Mouse (Mus musculus) intestine, postnatal 0 days (tissue): ENCODE data around the gene Gbx1. TPM values are rescaled to one million over a fixed set of nuclear protein-coding genes. Genes with fewer than 3 reads are reported as not detected.

Experiments
- ATAC-seq: fragments of 200-750 bp; cut with Nextera tagmentation; 2 replicates; pipeline ENCODE4 v1.8.0; 2017; ENCODE audit warnings: mild to moderate bottlenecking, moderate TSS enrichment, moderate library complexity
- H3K27ac ChIP-seq: fragments of 300-500 bp; sonication (generic); 2 replicates; pipeline ENCODE4 v1.5.1; 2014; ENCODE audit warnings: mild to moderate bottlenecking, low read depth, low read length, moderate library complexity
- H3K27me3 ChIP-seq: fragments of 300-500 bp; sonication (generic); replicated peaks from 2 replicates; pipeline ENCODE4 v1.6.1; 2014; ENCODE audit warnings: low read length, mixed read lengths; ENCODE audit not compliant: control insufficient read depth, insufficient read depth
- H3K36me3 ChIP-seq: fragments of 300-500 bp; sonication (generic); 2 replicates; pipeline ENCODE4 v1.6.1; 2014; ENCODE audit warnings: mild to moderate bottlenecking, moderate library complexity; ENCODE audit not compliant: control insufficient read depth, insufficient read depth
- H3K4me1 ChIP-seq: fragments of 300-500 bp; sonication (generic); replicated peaks from 2 replicates; pipeline ENCODE4 v1.6.1; 2014; ENCODE audit warnings: antibody characterized with exemption, low read length, mixed read lengths; ENCODE audit not compliant: control insufficient read depth, insufficient read depth
- H3K4me2 ChIP-seq: fragments of 300-500 bp; sonication (generic); replicated peaks from 2 replicates; pipeline ENCODE4 v1.6.1; 2014; ENCODE audit warnings: low read depth, mild to moderate bottlenecking, moderate library complexity
- H3K4me3 ChIP-seq: fragments of 300-500 bp; sonication (generic); 2 replicates; pipeline ENCODE4 v1.5.1; 2014; ENCODE audit warnings: low read depth, low read length
- H3K9ac ChIP-seq: fragments of 300-500 bp; sonication (generic); 2 replicates; pipeline ENCODE4 v1.6.1; 2014; ENCODE audit warnings: mild to moderate bottlenecking, low read depth, low read length
- H3K9me3 ChIP-seq: fragments of 300-500 bp; sonication (generic); 2 replicates; pipeline ENCODE4 v1.6.1; 2016; ENCODE audit warnings: mixed run types; ENCODE audit not compliant: control insufficient read depth
- CTCF ChIP-seq: sonication (generic); IDR thresholded peaks from 2 replicates; pipeline ENCODE4 v1.5.1; 2016; ENCODE audit warnings: low read depth, mild to moderate bottlenecking, control low read depth, antibody characterized with exemption, moderate library complexity
- WGBS: fragments of 180-500 bp; shearing (Covaris S2); extraction: QIAGEN DNeasy Blood & Tissue Kit; methylation state at CpG from one replicate; pipeline ENCODE4 v1.1.7; 2014; 5-methylcytosine and 5-hydroxymethylcytosine counted together
- polyA plus RNA-seq: library from polyadenylated mRNA; unstranded; fragments of >200 nt; fragmentation: Nextera tagmentation; extraction: Ambion mirVana; gene quantifications from 2 replicates; pipeline ENCODE4 v1.2.1, GENCODE M21; 2015

The Gbx1 gene
- polyA plus RNA-seq, 1 experiment from 2014 or later, result not detected

- Histone ChIP-seq H3K4me2 (no peak overlapping the region), H3K36me3 (no peaks in the 10 kb centered on the region), H3K9ac (no peak overlapping the region), H3K4me3 (no peak overlapping the region), H3K27me3 (no peaks in the 10 kb centered on the region; the same call in 1 of the 2 replicates), H3K9me3 (no peaks in the 10 kb centered on the region), H3K27ac (no peak overlapping the region), H3K4me1 (no peaks in the 10 kb centered on the region)
- WGBS, result 62% methylated on average over 16 of the region's 16 CpGs
- no peak for TF ChIP-seq CTCF
- no peak for ATAC-seq
Measured at GRCm38 (mm10) chr5:24537618-24538017, 10.6 kb upstream of the Gbx1 start.

- no peak for TF ChIP-seq CTCF
- H3K4me3 ChIP-seq, result no peak overlapping the region
Measured at GRCm38 (mm10) chr5:24536511-24536910, 9.5 kb upstream of the Gbx1 start.

GRCm38 (mm10) chr5:24535731-24536130 lies 8.7 kb upstream of the Gbx1 start:
- H3K9me3 ChIP-seq, result no peaks in the 10 kb centered on the region
- H3K27me3 ChIP-seq, result no peaks in the 10 kb centered on the region; the same call in 1 of the 2 replicates
- ATAC-seq, result no peak
- no peak overlapping the region for H3K27ac ChIP-seq
- WGBS, result 77% methylated on average over 3 of the region's 3 CpGs
- H3K4me1 ChIP-seq, result no peaks in the 10 kb centered on the region
- no peak for TF ChIP-seq CTCF
- no peaks in the 10 kb centered on the region for H3K36me3 ChIP-seq
- H3K4me3 ChIP-seq, result no peak overlapping the region
- H3K9ac ChIP-seq, result no peak overlapping the region
- H3K4me2 ChIP-seq, result no peak overlapping the region

More at GRCm38 (mm10) chr5:24536511-24536910, 9.5 kb upstream of the Gbx1 start:
- Histone ChIP-seq H3K4me2 (no peak overlapping the region), H3K4me1 (no peaks in the 10 kb centered on the region), H3K36me3 (no peaks in the 10 kb centered on the region), H3K27ac (no peak overlapping the region), H3K27me3 (no peaks in the 10 kb centered on the region; the same call in 1 of the 2 replicates), H3K9ac (no peak overlapping the region), H3K9me3 (no peaks in the 10 kb centered on the region)
- WGBS, result 78% methylated on average over 5 of the region's 5 CpGs
- no peak for ATAC-seq

- H3K27me3 ChIP-seq, result peaks cover 6% of the 10 kb centered on the region
- H3K4me2 ChIP-seq, result no peak overlapping the region
- H3K4me1 ChIP-seq, result no peaks in the 10 kb centered on the region
- H3K9me3 ChIP-seq, result no peaks in the 10 kb centered on the region
- H3K9ac ChIP-seq, result no peak overlapping the region
- no peaks in the 10 kb centered on the region for H3K36me3 ChIP-seq
- no peak overlapping the region for H3K27ac ChIP-seq
- WGBS, result 50% methylated on average over 5 of the region's 5 CpGs
- peak; percentile 51 for TF ChIP-seq CTCF
- no peak overlapping the region for H3K4me3 ChIP-seq
- ATAC-seq, result no peak
Measured at GRCm38 (mm10) chr5:24534292-24534691, 7.3 kb upstream of the Gbx1 start.

GRCm38 (mm10) chr5:24533391-24533790 lies 6.4 kb upstream of the Gbx1 start:
- H3K27me3 ChIP-seq, result peaks cover 15% of the 10 kb centered on the region
- H3K4me2 ChIP-seq, result no peak overlapping the region
- no peaks in the 10 kb centered on the region for H3K9me3 ChIP-seq
- no peak for TF ChIP-seq CTCF
- H3K4me1 ChIP-seq, result no peaks in the 10 kb centered on the region
- whole genome bisulfite sequencing, result 41% methylated on average over 11 of the region's 11 CpGs
- no peak overlapping the region for H3K27ac ChIP-seq
- H3K9ac ChIP-seq, result no peak overlapping the region
- no peak for ATAC-seq
- H3K4me3 ChIP-seq, result no peak overlapping the region
- H3K36me3 ChIP-seq, result no peaks in the 10 kb centered on the region

GRCm38 (mm10) chr5:24530042-24530689 lies 3.2 kb upstream of the Gbx1 start:
- H3K9me3 ChIP-seq, result no peaks in the 10 kb centered on the region
- WGBS, result 17% methylated on average over 24 of the region's 24 CpGs
- H3K4me2 ChIP-seq, result no peak overlapping the region
- peak; percentile 68 for ATAC-seq
- H3K4me1 ChIP-seq, result peaks cover 4% of the 10 kb centered on the region; the same call in 1 of the 2 replicates
- no peaks in the 10 kb centered on the region for H3K36me3 ChIP-seq
- H3K27ac ChIP-seq, result no peak overlapping the region
- H3K27me3 ChIP-seq, result peaks cover 47% of the 10 kb centered on the region
- no peak overlapping the region for H3K9ac ChIP-seq
- H3K4me3 ChIP-seq, result no peak overlapping the region
- peak; percentile 100 for TF ChIP-seq CTCF

- Histone ChIP-seq H3K36me3 (no peaks in the 10 kb centered on the region), H3K4me2 (no peak overlapping the region), H3K4me3 (no peak overlapping the region), H3K9me3 (no peaks in the 10 kb centered on the region), H3K4me1 (peaks cover 4% of the 10 kb centered on the region; the same call in 1 of the 2 replicates), H3K9ac (no peak overlapping the region), H3K27me3 (peaks cover 71% of the 10 kb centered on the region), H3K27ac (no peak overlapping the region)
- no peak for TF ChIP-seq CTCF
- no peak for ATAC-seq
- WGBS, result 17% methylated on average over 6 of the region's 6 CpGs
Measured at GRCm38 (mm10) chr5:24527780-24528179, 778 bp upstream of the Gbx1 start.
